Mouse (Mus musculus) splenic B cell, adult 2 months (primary cell): ENCODE data around the gene Synpo2.

Source experiments
- DNase-seq: peaks from one replicate; pipeline ENCODE4 v3.0.0-alpha.2; 2011; ENCODE audit warnings: low read depth, low spot score
- H3K27me3 ChIP-seq: 2 replicates; pipeline ENCODE4 v1.6.1; 2012; ENCODE audit warnings: mild to moderate bottlenecking, low read length, moderate library complexity, mixed read lengths; ENCODE audit not compliant: control insufficient read depth, poor library complexity, insufficient read depth, severe bottlenecking
- H3K36me3 ChIP-seq: 2 replicates; pipeline ENCODE4 v1.6.1; 2012; ENCODE audit warnings: mild to moderate bottlenecking, low read length, moderate library complexity, mixed read lengths; ENCODE audit not compliant: control insufficient read depth, poor library complexity, insufficient read depth, severe bottlenecking

The Synpo2 gene

DNA sequence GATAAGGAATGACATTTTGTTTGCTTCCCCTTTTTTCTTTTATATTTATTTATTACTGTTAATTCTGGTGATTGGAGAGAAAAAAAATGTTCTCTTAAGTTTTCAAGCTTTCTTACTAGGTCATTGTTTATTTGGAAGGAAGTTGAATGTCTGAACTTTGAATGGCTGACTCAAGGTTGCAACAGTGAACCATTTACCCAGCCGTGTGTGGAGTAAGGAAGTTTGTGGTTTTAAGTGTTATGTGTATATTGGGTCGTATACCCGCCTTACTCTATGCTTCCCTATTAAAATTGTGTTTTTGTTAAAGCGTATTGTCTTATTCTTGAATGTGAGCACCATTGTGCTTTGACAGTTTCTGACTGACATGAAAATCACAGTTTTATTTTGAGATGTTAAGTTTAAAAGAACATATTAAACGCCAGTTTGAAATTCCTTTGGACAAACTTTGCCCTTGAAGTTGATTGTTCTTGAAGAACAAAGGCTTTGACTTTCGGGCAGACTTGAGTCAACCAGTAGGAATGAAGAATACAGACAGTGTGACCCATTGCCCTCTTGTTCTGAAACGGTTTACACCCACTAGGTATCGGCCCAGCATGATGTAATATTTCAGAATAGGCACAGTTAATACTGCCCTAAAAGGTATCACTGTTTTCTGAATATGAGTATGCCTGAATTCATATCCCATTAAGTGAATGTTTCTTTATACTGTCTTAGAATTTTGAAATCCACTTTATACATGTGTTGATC is 182.6 kb downstream of the Synpo2 start:
- DNase-seq = no peak

DNA sequence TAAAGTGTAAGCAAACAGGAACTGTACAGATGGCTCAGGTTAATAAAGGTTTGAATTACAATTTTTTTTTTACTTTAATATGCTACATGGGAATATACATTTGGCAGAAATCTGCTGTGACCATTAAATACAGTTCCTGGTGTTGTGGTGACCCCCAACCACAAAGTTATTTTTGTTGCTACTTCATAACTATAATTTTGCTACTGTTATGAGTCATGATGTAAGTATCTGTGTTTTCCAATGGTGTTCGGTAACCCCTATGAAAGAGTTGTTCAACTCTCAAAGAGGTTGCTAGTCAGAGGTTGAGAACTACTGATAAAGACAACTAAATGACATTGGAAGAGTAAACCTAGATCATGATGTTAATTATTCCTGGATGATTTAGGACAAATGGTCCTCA is 193.6 kb downstream of the Synpo2 start:
- no peak for DNase-seq
- Histone ChIP-seq H3K36me3 (no peaks in the 10 kb centered on the region), H3K27me3 (no peaks in the 10 kb centered on the region)

More for the DNA sequence above, 182.6 kb downstream of the Synpo2 start:
- no peaks in the 10 kb centered on the region for H3K27me3 ChIP-seq
- H3K36me3 ChIP-seq = no peaks in the 10 kb centered on the region

DNA sequence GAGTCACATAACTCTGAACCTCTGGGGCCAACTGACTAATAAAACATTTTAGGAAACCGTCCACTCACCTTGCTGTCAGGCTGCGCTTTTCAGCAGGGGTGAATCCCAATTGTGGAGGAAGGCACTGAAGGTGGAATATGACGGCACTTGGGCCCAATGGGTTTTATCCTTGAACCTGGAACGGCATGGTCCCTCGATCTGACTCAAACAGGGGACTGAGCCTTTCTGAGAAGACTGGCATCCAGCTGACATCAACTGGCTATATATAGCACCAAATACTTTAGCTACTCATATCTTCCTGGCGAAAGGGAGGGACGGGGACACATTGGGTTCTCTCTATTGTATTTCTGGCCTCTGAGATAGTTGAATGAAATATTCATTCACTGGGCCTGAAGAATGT is 201.2 kb downstream of the Synpo2 start, which contains the start of gene Myoz2:
TSS of gene Myoz2 (minus strand) at position 264 of the 400 bp plus-strand sequence.
- no peaks in the 10 kb centered on the region for H3K27me3 ChIP-seq

DNA sequence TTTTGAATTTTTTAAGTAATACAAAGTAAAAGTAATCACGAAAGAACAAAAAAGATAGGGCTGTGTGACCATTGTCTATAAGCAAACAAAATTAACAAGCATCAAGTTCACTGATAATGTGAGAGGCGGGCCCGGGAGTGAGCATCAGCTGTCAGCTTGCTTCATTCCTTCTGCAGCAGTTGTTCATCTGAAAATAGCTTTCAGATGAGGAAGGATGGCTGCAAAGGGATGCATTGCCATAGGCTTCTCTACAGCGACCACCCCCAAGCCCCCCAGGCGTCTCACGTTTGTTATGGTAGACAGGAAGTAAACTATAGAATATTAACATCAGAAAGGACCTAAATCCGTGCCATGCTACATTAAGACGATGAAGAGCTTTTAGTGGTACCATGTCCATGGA is 202.1 kb downstream of the Synpo2 start:
- no peaks in the 10 kb centered on the region for H3K36me3 ChIP-seq
- H3K27me3 ChIP-seq = no peaks in the 10 kb centered on the region
- no peak for DNase-seq

More for the DNA sequence above, 201.2 kb downstream of the Synpo2 start, which contains the start of gene Myoz2:
- no peak for DNase-seq
- no peaks in the 10 kb centered on the region for H3K36me3 ChIP-seq
